Mouse (Mus musculus) MEL (cell line): ENCODE measurements at regions not wholly inside any gene's neighbourhood (a gene's known extent, or its start where the extent isn't known, plus 50 kb on each side); places are given as distances from the start of the nearest gene placed in this dataset.

ENCODE experiments used
- CTCF ChIP-seq, 3 experiments: IDR thresholded peaks in 2 of 3; conservative IDR thresholded peaks in 1 of 3; 2 replicates each; pipeline ENCODE4 v1.5.1; 2011 to 2012; ENCODE audit warnings: low read length in 3 of 3, low read depth in 2 of 3, mild to moderate bottlenecking in 2 of 3, improper control_type of control experiment in 1 of 3, inconsistent platforms in 1 of 3, mixed read lengths in 1 of 3, moderate library complexity in 1 of 3; ENCODE audit not compliant: control insufficient read depth in 1 of 3, insufficient read depth in 1 of 3, poor library complexity in 1 of 3, severe bottlenecking in 1 of 3
- POLR2A ChIP-seq, 2 experiments: IDR thresholded peaks; 2 replicates each; pipeline ENCODE4 v1.6.1; 2011 to 2012; ENCODE audit warnings: low read length in 2 of 2, mild to moderate bottlenecking in 2 of 2, control low read depth in 1 of 2, improper control_type of control experiment in 1 of 2, low read depth in 1 of 2, moderate library complexity in 1 of 2; ENCODE audit not compliant: control insufficient read depth in 1 of 2, insufficient read depth in 1 of 2, poor library complexity in 1 of 2
- SMC3 ChIP-seq: IDR thresholded peaks from 2 replicates; pipeline ENCODE4 v1.6.1; 2011; ENCODE audit warnings: low read depth, low read length, improper control_type of control experiment
- ZNF384 ChIP-seq: IDR thresholded peaks from 2 replicates; pipeline ENCODE4 v1.6.1; 2012; ENCODE audit warnings: low read depth, mild to moderate bottlenecking, inconsistent platforms, low read length, improper control_type of control experiment

GRCm38 (mm10) chr4:143045245-143045644, 167.6 kb downstream of the Prdm2 start:
- no peak for TF ChIP-seq POLR2A (IDR thresholded peaks at IDR 0.05; ENCODE audit: control insufficient read depth in 1 of 2, insufficient read depth in 1 of 2, low read depth in 1 of 2, low read length in 2 of 2, poor library complexity in 1 of 2)
- no peak for TF ChIP-seq ZNF384
- TF ChIP-seq CTCF (IDR thresholded peaks at IDR 0.05 in 2 of 3, conservative IDR thresholded peaks at IDR 0.05 in 1 of 3; ENCODE audit: control insufficient read depth in 1 of 3, insufficient read depth in 1 of 3, low read depth in 2 of 3, low read length in 3 of 3, poor library complexity in 1 of 3, severe bottlenecking in 1 of 3), result no peak
- no peak for TF ChIP-seq SMC3
